Mouse (Mus musculus): ENCODE data around the gene Pdss2. TPM values are rescaled to one million over a fixed set of nuclear protein-coding genes. Genes with fewer than 3 reads are reported as not detected.

Pdss2 gene
- total RNA-seq, 2 experiments from 2014 or later = 20.6 to 22.6 TPM

DNA sequence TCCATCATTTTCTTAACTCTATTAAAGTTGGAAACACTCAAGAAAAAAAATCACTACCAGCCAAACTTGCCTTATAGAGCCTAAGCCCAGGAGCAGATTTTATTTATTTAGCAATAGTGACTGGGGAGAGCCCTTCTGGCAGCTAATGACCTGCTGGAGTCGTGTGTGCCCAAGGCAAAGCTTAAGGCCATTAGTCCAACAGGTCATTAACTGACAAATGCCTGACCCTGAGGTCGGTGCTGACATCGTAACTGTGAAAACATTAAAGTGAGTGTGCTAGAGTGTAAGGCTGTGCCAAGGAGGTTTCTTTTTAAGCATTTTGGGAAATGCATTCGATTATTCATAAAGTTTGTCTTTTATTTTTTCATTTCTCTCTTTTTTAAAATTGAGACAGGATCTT, 136.6 kb downstream of the Pdss2 start:
- intact Hi-C loops (cut with DNase I; ENCODE audit: low total_unique reads) = no loop called here
- no peak for DNase-seq

DNA sequence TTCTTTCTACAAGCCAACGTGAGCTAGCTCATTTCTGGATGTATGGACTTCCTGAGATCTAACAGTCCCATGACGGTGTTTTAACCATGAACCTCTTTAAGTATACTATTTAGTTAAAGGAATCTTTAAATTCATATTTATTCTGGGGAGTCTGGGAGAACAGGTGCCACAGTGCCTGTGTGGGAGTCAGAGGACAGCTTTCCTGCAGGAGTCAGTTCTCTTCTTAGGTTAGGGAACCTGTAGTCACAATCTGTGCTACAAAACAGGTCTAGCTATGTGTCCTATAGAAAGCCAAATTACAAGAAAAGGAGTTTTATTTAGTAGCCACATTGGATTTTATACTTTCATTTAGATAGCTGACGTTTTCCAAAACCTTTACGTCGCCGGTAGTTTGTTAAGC, 141.7 kb downstream of the Pdss2 start:
- no peak for DNase-seq

DNA sequence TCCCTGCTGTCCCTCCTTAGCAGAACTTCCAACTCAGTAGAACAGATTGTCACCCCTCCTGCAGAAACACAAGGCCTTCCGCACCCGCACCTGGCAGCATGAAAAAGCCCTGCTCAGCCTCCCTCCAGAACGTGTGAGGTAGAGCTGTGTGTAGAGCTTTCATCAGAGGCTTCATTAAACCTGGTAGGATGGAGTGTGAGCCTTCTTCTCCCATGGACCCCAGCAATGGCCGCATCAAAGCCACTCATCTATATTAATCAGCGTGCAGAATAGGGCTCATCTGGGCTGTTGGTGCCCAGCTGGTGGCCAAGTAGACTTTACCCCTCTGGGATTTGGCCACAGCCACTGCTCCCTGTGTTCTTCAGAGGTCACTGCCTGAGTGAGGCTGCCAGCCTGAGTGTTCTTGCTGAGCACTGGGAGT, 142.2 kb downstream of the Pdss2 start:
- intact Hi-C loops (cut with DNase I; ENCODE audit: low total_unique reads) = no loop called here
- DNase-seq = no peak

More for the DNA sequence above, 141.7 kb downstream of the Pdss2 start:
- intact Hi-C loops (cut with DNase I; ENCODE audit: low total_unique reads) = no loop called here

DNA sequence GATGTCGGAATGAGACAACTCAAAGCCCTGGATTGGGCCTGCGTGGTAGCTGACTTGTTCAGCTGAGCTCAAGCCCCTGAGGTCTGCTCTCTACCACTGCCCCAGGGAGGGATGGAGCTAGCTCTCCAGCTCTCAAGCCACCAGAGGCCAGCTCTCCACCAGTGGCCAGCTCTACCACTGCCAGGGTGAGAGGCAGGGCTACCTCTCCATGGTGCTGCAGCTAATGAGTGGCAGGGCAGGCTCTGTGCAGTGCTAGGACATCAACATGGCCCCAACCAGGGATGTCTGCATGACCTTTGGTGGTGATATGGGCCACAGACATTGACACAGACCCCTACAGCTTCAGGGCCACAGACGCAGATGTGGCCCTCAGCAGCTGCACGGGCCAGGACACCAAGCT, 144.6 kb downstream of the Pdss2 start:
- intact Hi-C loops (cut with DNase I; ENCODE audit: low total_unique reads) = no loop called here
- no peak for DNase-seq

DNA sequence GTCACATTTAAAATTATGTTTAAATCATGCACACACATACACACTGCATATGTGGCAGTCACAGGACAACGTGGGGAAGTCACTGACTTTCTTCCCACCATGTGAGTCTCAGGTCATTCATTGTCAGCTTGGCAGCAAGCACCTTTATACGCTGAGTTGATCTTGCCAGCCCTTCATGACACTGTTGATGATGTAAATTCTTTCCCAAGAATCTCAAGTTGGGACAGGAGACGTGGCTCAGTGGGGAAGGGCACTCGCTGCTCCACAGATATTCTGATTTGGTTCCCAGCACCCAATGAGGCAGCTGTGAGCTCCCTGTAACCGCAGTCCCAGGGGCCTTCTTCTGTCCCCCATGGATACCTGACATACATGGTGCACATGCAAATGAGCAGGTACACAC, 147.3 kb downstream of the Pdss2 start:
- no peak for DNase-seq
- intact Hi-C loops (cut with DNase I; ENCODE audit: low total_unique reads) = no loop called here

DNA sequence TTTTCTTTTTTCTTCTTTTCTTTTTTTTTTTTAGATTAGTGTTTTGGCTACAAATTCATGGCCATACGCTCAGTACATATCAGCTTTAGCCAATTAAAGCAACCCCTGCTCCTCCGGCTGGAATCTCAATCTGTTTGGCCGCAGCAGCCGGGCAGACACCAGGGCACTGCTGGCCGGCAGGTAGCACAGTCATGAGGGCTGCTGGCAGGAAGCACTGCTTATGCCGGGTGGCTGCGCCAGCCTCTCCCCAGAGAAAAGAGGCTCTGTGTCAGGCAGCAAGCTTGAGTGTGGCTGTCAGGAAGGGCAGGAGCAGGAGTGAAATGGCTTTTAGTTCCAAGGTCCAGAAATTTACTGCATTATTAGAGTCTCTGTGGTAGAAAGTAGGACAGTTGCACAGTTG, 151.0 kb downstream of the Pdss2 start:
- DNase-seq = peak; percentile 54
- intact Hi-C loops (cut with DNase I; ENCODE audit: low total_unique reads) = no loop called here

DNA sequence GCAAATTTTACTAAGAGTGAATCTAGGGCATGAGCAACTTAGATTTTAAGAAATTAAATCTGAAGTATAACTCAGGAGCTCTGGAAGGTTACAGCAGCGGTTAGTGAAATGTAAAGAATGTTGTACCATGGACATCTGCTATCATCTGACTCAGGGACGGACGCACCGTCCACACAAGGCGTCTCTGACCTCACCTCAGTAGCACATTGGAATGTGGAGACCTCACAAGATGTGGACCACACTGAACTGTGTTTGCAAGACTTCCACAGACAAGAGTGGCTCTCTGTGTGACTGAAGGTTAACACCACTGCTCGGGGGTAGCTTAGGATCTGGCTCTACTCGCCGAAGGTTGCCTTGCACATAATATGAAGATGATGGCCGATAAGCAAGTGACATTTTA, 151.7 kb downstream of the Pdss2 start:
- DNase-seq = no peak
- intact Hi-C loops (cut with DNase I; ENCODE audit: low total_unique reads) = no loop called here

DNA sequence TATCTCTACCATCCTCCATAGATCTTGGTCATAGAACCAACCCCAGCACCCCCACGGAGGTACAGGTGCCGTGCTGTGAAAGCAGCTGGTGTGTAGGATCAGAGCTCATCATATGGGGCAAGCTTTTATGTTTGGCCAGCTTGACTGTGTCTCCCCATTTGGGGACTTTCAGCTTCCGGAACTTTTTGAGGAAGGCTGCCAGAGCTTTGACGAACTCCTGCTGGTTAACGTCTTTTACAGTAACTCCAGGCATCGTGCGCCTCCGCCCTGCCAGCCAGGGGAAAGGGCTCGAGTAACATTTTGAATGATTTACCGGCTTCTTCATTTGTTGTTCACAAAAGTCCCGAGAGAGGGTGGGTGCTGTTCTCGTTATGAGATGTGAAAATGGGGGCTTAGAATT, 152.4 kb downstream of the Pdss2 start:
- intact Hi-C loops (cut with DNase I; ENCODE audit: low total_unique reads) = no loop called here
- DNase-seq = no peak

DNA sequence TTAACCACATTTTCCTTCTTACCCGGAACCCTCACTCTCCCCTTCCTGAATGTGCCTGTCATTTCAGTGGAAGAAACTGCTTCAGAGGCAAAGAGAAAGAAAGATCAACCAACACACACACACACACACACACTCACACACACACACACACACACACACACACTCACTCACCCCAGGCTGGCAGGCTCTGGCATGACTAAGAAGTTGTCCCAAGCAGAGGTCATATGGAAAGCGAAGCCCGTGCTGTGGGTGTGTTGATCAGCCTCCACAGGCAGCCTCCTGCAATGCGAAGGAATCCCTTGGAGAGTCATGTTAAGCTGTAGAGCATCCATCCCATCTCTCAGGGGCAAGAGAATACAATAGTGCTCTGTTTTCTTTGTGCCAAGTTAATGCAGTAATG, 154.0 kb downstream of the Pdss2 start:
- intact Hi-C loops (cut with DNase I; ENCODE audit: low total_unique reads) = no loop called here
- no peak for DNase-seq

DNA sequence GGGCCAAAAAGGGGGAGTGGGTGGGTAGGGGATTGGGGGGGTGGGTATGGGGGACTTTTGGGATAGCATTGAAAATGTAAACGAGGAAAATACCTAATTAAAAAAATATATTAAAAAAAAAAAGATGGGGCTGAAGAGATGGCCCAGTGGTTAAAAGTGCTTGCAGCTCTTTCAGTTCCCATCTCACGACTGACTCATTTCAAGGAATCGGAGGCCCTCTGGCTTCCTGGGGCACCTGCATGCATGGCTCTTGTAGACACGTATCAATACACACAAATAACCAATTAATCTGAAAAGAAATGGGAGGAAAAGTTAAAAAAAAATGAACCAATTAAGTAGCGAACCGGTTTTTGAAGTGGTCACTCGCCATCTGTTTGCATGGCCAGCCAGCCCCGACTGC, 155.5 kb downstream of the Pdss2 start:
- DNase-seq = no peak
- intact Hi-C loops (cut with DNase I; ENCODE audit: low total_unique reads) = no loop called here

DNA sequence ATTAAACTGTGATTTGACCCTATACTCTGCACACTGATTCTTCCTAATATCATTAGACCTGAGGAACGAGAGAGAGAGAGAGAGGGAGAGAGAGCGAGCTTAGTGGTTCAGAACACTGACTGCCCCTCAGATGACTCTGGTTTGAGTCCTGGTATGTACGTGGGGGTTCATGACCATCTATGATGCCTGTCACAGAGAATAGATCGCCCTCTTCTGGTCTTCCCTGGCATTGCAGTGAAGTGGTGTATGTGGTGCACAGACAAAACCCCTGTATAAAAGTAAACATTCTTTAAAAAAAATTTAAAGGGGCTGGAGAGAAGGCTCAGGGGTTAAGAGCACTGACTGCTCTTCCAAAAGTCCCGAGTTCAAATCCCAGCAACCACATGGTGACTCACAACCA, 157.0 kb downstream of the Pdss2 start:
- intact Hi-C loops (cut with DNase I; ENCODE audit: low total_unique reads) = no loop called here
- peak; percentile 23 for DNase-seq

DNA sequence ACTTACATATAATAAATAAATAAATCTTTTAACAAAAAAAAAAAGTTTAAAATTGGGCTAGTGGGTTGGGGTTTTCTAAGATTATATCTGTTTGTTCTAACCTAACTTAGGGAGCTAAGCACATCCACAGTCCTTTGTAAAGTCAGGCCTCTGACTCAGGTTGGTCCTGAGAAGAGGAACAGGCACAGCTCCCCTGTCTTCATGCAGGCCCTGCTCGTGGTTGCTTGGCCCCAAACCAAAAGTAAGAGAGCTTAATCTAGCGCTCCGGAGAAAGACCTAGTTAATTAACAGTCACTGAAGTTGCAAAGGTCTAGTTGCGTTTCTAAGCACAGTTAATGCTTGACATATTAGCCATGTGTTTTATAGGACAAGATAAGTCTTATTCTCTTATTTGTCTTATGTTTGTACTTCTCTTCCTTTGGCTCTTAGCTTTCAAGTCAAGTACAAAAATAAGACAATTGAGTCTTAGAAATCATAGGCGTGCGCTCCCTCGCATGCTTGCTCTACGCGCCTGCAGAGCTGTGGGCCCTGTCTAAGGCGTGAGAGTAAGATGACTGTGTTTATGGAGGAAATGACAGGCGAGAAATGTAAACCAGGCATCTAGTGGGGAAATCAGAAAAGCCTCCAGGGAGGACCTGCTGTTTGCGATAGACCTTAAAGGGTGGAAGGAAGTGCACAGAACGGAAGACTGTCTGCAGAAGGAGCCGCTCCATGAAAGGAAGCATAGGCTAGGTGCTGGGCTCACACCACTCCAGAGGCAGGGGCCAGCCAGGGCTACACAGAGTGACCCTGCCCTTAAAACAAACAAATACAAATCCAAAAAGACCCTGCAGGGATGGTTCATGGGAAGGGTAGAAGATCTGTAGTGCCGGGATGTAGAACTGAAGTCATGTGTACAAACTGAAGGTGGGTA, 157.7 kb downstream of the Pdss2 start:
- intact Hi-C loops (cut with DNase I; ENCODE audit: low total_unique reads) = no loop called here
- no peak for DNase-seq

DNA sequence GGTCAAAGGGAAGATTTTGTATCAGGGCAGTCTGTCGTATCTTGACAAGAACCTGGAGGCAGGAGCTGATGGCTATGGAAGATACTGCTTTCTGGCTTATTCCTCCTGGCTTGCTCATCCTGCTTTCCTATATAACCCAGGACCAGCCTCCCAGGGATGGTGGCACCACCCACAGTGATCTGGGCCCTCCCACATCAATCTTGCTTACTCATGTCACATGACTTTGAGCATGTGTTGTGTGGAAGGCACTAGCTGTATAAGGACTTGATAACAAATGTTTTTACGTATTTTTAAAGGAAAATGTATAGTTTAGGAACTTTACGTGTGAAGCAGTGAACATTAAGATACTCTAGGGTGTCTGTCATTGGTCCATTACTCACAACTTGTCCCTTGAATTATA, 161.4 kb downstream of the Pdss2 start:
- intact Hi-C loops (cut with DNase I; ENCODE audit: low total_unique reads) = no loop called here
- no peak for DNase-seq

DNA sequence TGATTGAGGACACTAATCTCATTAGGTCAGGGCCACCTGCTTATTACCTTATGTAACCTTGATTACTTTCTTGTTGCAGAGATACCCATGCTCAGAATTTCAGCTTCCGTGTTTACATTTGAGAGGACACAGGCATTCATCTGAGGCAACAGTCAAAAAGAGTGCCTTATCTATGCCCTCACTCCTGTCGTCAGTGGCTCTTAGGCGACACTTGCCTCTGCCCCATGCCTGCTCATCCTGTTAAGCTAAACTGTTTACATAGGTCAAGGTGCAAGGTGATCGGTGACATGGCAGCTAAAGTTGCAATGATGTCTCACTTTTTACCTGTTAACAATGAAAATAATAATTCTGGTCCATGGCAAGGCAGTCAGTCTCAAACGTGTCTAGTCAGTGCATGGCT, 163.3 kb downstream of the Pdss2 start:
- no peak for DNase-seq
- intact Hi-C loops (cut with DNase I; ENCODE audit: low total_unique reads) = no loop called here

DNA sequence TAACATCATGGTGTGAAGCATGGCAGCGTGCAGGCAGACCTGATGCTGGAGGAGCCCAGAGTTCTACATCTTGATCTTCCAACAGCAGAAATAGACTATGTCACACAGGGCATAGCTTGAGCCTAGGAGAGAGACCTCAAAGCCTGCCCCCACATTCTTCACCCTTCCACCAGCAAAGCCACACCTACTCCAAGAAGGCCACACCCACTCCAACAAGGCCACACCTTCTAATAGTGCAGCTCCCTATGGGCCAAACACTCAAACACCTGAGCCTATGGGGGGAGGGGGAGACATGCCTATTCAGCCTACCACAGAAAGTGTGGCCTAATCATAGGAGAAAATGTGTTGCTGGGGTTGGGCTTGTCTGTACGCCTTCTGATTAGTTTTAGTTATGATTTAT, 171.6 kb downstream of the Pdss2 start:
- intact Hi-C loops (cut with DNase I; ENCODE audit: low total_unique reads) = no loop called here
- no peak for DNase-seq

DNA sequence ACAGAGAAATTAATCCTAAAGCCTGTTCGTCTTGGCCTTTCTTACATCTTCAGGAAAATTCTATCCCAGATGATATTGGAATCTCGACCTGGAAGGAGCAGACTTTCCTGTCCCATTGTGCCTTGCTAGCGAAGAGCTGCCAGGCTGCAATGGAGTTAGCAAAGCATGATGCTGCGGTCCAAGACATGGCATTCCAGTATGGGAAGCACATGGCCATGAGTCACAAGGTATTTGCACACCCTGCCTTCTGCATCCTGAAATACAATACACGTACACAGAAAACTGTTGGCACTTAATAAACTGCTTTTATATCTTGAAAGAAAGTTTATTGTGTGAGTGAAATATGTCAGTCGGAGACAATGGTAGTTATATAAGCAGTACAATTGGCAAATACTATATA, 172.5 kb downstream of the Pdss2 start:
- no peak for DNase-seq
- intact Hi-C loops (cut with DNase I; ENCODE audit: low total_unique reads) = no loop called here

DNA sequence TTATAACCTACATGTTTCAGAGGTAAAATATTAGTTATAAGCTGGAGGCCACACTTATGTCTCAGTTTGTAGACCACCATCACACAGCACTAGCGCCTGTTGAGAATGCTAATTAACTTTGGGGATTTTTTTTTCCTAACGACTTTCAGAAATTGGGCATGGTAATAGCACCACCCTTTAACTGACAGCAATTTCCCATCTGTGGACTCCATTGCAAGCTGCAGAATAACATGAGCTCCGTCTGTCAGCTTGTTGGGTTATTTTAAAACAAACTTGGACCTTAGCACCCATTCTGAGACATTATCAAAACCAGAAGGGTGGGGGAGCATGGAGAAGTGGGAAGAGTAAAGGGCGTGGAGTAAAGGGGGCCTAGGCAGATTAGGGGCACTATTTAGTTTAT, 174.5 kb downstream of the Pdss2 start:
- intact Hi-C loops (cut with DNase I; ENCODE audit: low total_unique reads) = no loop called here

DNA sequence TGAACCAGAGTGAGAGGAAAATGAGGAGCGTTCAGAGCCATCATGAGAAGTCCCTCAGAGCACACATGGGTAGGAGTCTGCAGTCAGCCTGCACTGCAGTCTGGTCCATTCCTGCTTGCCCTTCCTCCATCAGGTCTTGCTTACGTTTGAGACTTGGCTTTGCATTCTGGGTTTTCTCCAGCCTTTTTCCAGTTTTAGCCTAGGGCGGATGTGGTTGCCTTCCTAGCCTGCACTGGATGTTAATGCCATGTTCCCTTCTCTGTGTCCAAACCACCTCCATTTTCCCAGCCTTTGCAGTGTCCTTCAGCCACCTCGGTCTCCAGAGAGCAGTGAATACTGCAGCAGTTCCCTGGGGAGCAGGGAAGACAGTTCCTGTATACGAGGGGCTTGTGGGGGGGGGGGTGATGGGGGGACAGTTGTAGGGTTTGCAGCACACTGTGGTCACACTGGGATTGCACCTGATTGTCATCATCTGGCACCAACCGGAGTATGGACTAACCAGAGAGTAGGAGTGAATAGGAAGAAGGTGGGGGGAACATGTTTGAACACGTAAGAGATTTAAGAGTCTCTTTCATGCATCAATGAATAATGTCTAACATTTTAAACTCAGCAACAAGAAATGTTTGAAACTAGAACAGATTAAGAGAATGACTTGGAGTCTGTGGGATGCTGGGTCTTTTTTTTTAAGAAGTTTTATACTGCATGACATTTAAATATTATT, 178.5 kb downstream of the Pdss2 start:
- intact Hi-C loops (cut with DNase I; ENCODE audit: low total_unique reads) = no loop called here
- no peak for DNase-seq

More for the DNA sequence above, 174.5 kb downstream of the Pdss2 start:
- no peak for DNase-seq

DNA sequence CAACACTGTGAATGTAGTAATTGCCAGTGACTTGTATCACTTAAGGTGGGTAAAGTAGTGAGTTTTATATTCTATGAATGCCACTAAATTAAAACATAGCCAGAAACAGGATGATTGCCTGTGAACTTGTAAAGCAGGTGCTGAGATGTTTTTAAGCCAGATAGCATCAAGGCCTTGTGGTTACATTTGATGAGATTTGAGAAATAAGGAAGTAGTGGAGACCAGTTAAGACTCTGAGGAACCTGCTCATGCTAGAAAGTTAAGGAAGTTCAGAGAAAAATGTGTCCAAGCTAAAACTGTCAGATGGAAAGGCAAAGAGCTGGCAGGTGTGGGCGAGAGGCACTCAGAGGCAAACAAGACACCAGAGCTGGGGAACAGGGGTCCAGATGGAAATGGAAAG, 184.8 kb downstream of the Pdss2 start:
- intact Hi-C loops (cut with DNase I; ENCODE audit: low total_unique reads) = no loop called here
- no peak for DNase-seq

DNA sequence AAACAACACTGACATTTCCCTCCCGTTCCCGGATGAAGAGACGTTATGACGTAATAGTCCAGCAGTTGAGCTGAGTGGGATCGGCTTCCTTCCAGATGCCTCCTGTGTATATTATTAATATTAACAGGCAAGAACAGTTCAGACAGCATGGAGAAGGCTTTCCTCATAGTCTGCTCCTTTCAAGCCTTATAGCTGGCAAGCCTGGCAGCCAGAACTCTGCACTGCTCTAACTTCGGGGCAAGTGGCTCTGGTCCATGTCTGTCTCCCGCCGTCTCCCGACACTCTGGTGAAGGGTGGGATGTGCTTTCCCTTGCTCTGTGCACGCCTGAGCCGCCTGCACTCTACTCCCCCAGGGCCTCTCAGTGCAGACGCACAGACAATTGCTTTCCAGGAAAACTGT, 185.6 kb downstream of the Pdss2 start:
- no peak for DNase-seq
- intact Hi-C loops (cut with DNase I; ENCODE audit: low total_unique reads) = no loop called here

Data from gastrocnemius, postnatal 14 days (tissue).